In the genomic region with DNA sequence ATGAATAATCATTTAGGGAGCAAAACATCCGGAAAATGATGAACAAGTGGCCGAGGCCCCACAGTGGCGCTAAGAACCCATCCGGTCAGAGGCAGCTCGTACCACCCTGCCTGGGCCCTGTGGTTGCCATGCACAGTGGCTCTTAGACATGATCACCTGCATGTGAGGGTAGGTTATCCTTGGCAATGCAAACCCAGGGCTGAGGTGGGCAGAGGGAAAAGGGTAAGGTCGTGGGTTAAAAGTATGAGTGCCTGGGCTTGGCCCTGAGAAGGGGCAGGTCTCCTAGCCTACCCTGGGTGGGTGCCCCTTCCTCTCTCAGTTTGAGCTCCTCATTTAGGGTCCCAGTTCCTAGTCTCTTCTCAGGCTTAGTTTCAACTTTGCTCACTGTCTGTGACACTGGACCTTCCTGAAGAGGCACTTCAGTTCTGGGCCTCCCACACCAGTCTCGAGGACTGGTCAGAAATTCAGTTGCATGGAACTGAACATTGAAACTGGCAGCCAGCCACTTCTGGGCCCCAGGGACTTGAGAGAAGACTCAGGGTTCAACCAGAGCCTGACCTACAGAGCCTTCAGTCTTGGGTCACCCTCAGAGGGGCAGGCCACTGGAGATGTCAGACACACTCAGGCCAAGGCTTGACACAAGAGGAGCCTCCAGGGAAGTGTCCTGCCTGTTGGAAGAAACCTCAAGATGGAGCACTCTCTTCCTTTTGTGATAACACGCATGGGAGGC, we compare ENCODE assay signal across 1 mouse cellular context.
TF ChIP-seq lines count a peak whose summit lies in the region.

No protein-coding gene starts in this region.

TF ChIP-seq in CH12.LX, 34 proteins besides CTCF, POLR2A, EP300 and RAD21 (continued from another document):
- no peak for TF ChIP-seq MAZ (IDR thresholded peaks at IDR 0.05; ENCODE audit: low read depth, low read length)
- 0 out of 2 replicates have a peak, but pooled peaks have one; percentile 29 for TF ChIP-seq TCF12 (IDR thresholded peaks at IDR 0.05; ENCODE audit: low read depth, low read length)
- TF ChIP-seq ETS1 (conservative IDR thresholded peaks at IDR 0.05; ENCODE audit: low read depth, low read length), result peak; percentile 32
- no peak for TF ChIP-seq NELFE (IDR thresholded peaks at IDR 0.05; ENCODE audit: low read depth, low read length)
- no peak for TF ChIP-seq JUND (conservative IDR thresholded peaks at IDR 0.05; ENCODE audit: low read depth, low read length)
- 0 out of 2 replicates have a peak, but pooled peaks have one; percentile 11 for TF ChIP-seq TBP (conservative IDR thresholded peaks at IDR 0.05; ENCODE audit: low read depth, low read length)
- TF ChIP-seq IRF4 (IDR thresholded peaks at IDR 0.05; ENCODE audit: low read depth, low read length), result peak; percentile 55; the same call in 1 of the 2 replicates
- TF ChIP-seq BHLHE40 (IDR thresholded peaks at IDR 0.05; ENCODE audit: low read depth, low read length), result peak; percentile 50
- no peak for TF ChIP-seq ZKSCAN1 (IDR thresholded peaks at IDR 0.05; ENCODE audit: borderline replicate concordance, low read depth, low read length)
- TF ChIP-seq MEF2A (IDR thresholded peaks at IDR 0.05; ENCODE audit: borderline replicate concordance, low read depth, low read length), result peak; percentile 43; the same call in 1 of the 2 replicates
